Mouse (Mus musculus) lung, postnatal 14 days (tissue): Measurements from ENCODE around the gene Dzank1.
A peak's percentile ranks its signal among the peaks of the same experiment; 100 is the strongest.

ENCODE experiments used
- DNase-seq: peaks from one replicate; pipeline ENCODE4 v3.0.0; 2021

Gene Dzank1

DNA sequence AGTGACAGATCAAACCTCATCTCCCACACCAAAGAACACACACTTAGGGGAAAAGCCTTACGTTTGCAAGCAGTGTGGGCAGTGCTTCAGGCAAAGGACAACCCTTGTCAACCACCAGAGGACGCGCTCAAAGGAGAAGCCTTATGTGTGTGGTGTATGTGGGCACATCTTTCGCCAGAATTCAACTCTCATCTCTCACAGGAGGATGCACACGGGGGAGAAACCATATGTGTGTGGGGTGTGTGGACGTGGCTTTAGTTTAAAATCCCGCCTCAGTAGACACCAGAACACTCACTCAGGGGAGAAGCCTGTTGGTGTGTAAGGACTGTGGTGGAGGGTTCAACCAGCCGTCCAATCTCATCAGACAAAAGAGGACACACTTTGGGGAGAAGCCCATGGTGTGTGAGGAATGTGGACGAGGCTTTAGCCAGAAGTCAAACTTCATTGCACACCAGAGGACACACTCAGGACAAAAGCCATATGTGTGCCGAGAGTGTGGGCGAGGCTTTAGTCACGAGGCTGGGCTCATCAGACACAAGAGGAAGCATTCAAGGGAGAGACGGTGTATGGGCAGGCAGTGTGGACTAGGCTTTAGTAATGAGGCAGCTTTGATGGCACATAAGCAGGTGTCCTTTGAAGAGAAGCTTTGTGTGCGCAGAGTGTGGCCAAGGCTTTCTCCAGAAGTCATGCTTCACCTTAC is 61.2 kb downstream of the Dzank1 start:
- no peak for DNase-seq

DNA sequence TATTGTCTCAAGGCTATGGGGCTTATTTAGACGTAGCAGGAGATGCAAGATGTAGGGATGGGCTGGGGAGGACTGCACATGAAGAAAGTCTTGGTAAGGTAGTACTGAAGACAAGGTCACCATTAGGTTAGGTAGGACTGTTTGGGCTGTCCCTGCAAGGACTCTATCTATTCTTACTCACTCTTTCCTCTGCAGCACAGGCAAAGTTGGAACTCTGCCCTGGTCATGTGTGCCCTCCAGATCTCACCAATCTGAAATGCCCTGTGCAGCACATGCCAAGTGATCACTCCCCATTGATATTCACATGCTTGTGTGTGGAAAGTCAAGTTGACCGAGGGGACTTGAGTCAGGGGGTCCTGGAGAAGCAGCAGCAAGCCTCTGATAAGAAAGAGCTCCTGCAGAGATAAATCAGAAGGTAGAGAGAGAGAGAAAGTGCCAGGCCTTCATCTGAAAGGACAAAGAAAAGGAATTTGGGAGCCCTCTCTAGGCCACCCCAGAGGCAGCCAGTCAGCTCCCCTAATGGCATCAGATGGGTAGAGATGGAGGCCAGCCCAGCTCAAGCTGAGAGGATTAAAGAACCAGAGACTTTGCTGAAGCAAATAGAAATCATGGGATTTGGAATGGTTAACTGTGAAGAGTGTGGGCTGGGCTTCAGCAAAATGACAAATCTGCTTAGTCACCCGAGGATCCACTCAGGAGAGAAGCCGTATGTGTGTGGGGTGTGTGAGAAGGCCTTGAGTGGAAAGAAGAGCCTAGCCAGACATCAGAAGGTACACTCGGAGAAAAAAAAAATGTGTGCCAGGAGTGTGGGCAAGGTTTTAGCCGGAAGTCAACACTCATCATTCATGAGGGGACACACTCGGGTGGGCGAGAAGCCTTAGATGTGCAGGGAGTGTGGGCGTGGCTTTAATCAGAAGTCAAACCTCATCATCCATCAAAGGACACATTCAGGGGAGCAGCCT is 62.1 kb downstream of the Dzank1 start:
- no peak for DNase-seq

DNA sequence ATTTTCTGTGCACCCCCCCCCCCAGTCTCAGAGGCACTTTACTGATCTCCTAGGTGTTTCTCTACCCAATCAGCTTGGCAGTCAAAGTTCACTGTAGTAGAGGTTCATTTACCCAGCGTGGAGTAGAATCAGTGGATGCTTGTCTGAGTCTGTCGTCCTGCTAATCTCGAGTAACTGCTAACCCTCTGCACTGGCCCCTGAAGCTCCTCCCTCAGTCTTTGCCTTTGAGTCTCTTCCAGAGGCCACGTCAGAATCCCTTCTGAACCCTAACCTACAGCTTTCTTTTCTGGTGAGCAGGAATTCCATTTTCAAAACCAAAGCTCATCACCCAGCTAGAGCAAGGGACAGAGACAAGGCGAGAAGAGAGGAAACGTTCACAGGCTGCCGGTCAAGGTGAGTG is 63.0 kb downstream of the Dzank1 start:
- no peak for DNase-seq

DNA sequence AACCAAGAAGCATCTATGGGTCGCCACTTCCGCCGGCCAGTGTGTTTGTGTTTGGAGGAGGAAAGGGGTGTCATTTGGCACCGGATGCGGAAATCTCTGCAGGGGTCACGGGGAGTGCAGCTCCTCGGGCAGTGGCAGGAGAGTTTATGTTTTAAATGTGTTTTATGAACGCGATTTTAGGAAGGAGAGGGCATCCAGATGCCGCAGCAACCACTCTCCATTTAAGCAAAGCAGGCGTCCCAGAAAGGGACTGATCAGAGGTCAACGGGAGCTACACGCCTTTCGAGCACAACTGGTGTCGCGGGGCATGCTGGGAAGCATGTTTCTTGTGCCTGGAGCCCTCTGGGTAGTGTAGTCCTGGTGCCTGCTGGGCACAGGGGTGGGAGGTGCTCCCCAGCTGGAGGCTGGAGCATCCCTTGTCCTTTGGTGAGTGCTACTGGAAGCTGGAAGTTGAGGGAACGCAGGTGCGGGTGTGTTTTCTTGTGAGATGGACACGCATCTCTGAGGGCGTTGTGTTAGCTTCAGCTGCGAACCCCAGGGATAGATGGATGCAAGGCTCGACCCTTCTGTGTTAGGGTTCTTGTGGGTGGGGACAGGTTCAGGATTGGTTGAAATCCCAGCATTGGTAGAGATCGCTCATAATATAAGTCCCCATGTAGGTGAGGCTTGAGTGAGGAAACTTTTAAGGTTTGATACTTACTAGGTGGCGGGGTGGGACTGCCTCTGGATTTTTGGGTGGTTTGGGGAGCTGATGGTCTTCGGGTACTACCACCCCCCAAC is 68.0 kb downstream of the Dzank1 start:
- DNase-seq: peak; percentile 79

DNA sequence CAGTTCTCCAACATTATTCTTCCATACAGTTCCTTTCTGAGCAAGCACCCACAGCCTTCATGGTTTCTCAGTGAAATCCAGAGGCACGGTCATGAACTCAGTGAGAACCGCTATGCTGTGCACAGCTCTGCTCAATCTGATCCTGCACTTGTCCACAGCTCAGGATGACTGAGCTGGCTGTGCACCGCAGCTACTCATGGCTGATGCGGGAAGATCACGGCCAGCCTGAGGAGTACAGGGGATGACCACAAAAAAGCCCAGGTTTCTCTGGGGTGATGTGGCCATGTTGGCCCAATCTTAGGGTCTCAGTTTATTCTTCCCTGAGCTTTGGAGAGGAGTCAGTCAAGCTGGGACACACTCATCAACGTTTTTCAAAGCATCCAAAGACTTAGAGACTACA is 68.9 kb downstream of the Dzank1 start:
- no peak for DNase-seq

DNA sequence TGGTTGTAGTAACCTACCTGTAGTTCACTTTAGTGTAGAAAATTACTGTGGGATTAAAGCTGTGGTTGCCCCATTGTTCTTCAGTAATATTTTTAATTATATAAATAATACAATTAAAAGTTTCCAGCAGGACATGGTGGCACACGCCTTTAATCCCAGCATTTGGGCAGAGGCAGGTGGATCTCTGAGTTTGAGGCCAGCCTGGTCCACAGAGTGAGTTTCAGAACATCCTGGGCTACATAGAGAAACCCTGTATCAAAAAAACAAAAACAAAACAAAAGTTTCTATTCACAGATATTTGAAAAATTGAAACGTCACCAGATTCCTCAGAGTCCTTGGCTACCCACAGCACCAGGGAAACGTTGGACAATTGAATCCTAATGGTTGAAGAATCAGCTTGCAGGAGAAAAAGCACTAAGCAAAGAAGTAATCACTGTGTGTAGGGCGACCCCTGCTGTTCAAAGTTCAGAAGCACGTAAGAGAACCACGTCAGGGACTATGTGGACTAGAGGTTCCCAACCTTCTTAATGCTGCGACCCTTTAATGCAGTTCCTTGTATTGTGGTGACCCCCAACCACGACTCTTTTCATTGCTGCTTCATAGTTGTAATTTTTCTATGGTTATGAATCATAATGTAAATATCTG is 74.7 kb downstream of the Dzank1 start:
- peak; percentile 86 for DNase-seq

DNA sequence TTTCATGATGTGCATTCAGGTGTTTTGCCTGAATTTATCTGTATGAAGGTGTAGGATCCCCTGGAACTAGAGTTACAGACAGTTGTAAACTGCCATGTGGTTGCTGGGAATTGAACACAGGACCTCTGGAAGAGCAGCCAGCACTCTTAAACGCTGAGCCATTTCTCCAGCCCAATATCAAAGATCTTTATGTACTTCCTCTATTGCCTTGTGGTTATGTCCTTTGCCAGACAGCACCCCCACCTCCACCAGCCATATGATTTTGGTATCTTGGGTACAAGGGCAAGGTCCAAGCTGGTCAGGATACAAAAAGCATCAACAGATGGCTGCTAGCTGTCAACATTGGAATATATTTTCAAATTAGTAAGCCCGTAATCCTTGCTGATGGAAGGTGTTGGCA is 76.8 kb downstream of the Dzank1 start:
- DNase-seq: no peak

DNA sequence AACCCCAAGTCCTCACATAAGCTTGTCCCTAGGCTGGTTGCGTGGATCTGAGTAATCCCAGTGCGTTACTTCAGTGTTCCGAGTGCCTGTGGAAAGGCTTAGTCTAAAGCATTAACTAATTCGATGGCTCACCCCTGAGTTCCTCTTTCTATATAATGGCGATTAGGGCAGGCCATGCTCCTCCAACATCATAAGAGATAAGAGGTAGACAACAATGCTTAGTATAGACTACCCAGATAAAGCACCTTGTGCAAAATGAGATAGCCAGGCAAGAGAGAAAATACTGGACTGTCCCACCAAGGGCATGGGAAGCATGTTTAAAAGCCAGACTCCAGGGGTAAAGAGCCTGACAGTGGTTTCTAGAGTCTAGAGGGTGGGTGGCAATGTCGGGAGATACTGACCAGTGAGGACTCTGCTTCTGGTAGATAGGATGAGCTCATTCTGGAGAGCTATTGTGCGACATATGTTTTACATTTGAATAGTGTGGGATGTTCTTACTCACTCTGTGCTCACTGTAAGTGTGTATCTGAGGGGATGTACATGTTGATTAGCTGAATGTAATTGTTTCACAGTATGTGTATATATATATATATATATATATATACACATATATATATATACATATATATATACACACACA is 80.7 kb downstream of the Dzank1 start:
- no peak for DNase-seq

DNA sequence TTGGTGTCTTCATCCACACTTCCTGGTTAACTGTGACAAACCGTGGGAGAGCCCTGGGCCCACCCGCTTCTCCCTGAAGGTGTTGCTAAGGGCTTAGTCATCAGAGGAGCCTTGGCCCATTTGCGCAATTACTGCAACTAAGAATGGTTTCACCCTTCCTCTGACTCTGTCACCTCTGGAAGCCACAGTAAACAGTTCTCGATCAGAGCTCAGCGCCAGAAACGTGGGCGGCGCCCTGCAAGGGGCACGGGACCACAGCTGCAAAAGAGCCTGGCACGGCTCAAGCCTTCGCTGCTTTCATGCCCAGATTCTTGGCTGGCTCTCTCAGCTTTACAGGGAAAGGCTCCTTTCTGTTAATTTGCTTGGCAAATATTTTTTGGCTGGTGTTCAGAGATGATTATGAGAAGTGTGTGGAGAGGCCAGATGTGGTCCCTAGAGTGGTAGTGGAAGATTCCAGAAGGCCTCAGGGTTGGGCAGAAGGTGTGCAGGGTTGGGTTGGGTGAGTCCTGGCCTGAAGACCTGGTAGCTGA is 85.8 kb downstream of the Dzank1 start:
- DNase-seq: peak; percentile 34

DNA sequence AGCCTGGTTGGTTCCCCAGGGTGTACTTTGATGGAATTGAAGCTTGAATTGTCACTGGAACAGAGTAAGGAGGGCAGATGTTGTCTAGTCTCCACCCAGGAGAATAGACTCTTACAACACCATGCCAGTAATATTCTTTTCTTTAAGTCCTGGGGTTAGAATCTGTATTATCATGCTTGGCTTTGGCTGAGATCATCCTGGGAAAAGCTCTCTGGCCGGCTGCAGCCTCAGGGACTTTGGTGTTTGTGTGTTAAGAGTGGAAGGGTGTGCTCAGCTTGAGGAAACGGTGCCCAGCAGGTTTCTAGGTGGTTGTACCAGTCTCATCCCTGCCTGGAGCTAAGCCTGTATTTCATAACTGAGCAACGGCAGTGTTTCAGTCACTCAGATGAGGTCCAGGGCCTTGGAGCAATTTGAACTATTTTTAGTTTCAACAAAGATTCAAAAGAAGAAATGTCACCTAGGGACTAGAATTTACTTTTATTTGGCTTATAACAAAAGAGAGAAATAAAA is 88.0 kb downstream of the Dzank1 start:
- no peak for DNase-seq

DNA sequence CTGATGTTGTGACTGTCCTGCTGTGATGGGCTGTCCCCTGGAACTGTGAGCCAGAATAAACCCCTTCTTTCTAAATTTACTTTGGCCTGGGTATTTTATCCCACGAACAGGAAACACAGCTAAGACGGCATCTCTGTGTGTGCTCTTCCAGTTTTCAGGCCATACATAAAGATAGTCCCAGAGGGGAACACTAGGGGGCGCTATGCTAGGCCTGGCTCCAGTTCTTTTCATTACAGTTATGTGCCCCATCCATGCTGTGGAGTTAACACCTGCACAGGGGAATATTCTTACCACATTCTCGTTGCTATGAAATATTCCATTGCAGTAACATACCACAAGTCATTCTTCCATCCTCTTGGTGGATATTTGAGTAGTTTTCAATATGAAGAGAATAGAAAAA is 88.8 kb downstream of the Dzank1 start:
- no peak for DNase-seq

DNA sequence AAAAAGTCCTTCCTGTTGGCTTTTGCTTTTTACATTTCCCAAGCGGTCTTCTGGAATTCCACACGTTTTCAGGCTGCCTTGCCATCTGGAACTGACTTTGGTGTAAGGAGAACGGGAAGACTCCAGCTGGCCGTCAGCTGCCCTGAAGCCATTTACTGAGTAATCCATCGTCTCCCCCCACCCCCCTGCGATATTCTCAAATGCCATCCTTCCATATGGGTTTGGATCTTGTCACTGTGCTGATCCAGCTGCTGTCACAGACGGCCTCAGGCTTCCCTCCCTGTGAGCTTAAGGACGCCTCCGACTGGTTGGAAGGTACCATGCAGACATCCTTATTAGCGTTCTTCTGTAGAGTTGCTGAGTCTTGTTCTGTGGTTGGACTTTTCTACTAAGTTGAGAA is 91.5 kb downstream of the Dzank1 start:
- DNase-seq: no peak

DNA sequence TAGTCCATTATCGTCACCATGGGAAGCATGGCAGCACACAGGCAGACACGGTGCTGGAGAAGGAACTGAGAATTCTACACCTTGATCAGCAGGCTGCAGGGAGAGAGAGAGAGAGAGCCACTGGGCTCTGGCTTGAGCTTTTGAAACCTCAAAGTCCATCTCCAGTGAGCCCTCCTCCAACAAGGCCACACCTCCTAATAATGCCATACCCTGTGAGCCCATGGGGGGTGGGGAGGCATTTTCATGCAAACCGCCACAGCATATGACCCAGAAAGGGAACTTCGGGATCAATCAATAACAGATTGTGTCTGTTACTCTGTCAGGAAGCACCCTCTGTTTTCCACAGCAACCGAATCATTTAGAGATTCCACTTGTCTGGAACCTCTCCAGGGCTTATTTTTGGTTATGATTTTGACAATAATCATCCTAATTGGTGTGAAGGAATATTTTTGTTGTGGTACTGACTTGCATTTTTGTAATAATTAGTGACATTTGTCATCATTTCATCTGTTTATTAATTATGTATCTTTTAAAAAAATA is 95.9 kb downstream of the Dzank1 start:
- no peak for DNase-seq

DNA sequence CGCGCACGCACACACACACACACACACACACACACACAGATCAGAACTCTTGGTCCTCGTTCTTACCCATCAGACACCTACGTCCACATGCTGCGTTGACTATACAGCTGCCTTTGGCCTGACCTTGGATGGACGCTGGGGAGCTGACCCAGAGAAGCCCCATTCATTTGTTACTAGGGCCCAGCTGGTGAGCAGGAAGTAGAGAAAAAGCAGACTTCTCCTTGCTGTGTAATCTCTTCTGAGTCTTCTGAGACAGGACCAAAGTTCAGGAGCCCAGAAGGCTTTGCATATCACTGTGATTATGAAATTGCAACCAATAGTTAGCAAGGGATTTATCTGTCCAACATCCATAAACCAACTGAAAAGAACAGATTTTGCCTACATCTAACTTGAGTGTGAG is 98.0 kb downstream of the Dzank1 start:
- DNase-seq: no peak

DNA sequence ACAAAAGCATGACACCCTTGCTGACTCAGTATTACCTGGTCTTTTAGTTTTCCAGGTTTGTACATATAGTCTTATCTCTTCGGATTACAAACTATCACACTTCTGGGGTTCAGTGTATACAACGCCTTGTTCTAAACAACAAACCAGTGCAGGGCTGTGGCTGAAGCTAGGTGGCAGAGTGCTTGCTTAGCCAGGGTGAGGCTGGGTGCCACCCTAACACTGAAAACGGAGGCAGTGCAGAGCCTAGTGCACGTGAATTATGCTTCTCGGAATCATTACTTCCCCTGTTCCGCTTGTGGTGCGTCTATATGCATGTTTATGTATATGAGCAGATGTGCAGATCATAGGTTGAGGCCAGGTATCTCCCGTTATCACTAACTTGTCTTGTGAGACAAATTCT is 98.6 kb downstream of the Dzank1 start:
- no peak for DNase-seq

DNA sequence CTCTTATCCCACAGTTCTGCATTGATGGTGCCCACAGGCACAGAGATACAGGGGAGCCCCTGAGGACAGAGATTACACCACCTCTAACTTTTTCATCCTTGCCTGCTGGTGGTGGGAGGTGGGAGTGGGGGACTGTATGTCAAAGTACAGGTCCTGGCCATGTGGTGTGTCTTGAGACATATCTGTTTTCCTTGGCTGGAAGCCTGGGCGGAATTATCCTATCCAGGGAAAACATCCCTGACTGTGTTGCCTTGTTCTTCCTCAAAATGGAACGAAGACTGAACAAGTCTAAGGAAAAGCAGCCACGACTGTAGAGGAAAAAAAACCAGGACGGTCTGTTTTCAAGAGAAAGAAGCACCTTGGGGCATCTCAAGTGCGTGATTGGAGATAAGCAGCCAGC is 99.4 kb downstream of the Dzank1 start:
- no peak for DNase-seq

DNA sequence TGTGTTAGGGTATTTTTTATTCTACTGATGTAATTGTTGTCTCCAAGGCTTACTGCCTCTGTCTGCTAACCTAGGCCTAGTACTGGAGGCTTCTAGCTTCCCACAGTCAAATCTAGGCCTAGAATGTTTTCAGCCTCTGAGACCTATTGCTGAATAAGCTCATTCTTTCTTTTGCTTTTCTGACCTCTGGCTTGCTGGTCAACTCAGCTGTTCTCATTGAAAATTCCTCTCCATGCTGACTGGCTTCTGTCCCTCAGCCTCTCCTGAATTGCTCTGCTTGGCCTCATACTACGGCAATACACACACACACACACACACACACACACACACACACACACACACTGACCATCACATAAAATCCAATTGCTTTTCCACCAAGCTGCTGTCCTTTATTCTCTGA is 101.5 kb downstream of the Dzank1 start:
- no peak for DNase-seq

DNA sequence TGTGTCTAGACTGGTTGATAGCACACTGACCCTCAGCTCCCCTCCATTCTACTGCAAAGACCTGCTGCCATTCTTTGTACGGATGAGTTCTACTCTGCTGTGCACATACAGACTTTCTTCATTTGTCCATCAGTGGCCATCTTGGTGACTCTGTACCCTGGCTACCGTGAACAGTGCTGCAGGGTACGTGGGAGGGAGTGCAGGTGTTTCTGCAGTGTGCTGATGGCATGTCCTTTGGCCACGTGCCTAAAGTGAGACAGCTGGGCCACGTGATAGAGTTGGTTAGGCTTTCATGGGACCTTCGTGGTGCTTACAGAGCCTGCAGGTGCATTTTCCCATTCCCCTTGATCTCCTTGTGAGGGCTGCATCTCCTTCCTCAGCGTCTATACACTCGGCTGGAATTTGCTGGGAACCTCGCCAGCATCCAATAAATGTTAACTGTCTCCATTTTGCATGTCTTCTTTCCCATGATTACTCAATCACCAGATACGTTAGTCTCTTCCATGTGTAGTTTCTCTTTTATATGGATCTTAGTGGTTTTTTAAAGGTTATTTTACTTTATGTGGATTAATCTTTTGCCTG is 105.0 kb downstream of the Dzank1 start:
- no peak for DNase-seq
